Mouse (Mus musculus): ENCODE results near the gene Prcp.
"Not testable (repeated sequence)": the region's sequence is repeated elsewhere in the genome, so short reads cannot be mapped to it uniquely, and the experiment has no call there.

Gene Prcp

GRCm38 (mm10) chr7:92978720-92979119 lies 104.5 kb downstream of the Prcp start:
- not testable (repeated sequence) for DNase-seq (ENCODE audit: low spot score in 2 of 2)

GRCm38 (mm10) chr7:92980741-92981140 lies 106.5 kb downstream of the Prcp start:
- DNase-seq (ENCODE audit: low spot score in 2 of 2): no peak

DNA sequence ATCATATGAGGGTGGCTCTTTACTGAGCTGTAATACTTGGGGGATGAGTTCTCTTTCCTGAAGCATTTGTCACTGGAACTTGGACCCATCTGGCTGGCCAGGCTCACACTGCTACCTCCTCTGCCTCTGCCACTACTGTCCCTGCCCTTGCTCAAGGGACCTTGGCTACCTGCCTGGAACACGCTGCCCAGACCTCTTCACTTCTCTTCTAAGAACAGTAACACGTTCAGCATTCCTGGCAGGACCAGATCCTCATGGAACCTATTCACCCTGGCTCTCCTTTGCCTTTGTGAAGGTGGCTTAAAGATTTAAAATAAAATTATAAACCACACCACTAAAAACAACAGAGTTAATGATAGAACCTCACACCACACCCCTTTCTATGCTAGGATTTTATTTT lies 107.6 kb downstream of the Prcp start:
- DNase-seq (ENCODE audit: low spot score in 2 of 2): peak; percentile 60 to 78

Measured in heart, adult 9 months (tissue).